Mouse (Mus musculus) adrenal gland, adult 8-10 months (tissue): ENCODE results near the gene Dspp. TPM values are rescaled to one million over a fixed set of nuclear protein-coding genes. Genes with fewer than 3 reads are reported as not detected.

Experiments
- DNase-seq: peaks from one replicate; pipeline ENCODE4 v3.0.0; 2022
- total RNA-seq, 4 experiments: library from RNA; stranded (reverse); gene quantifications; 2 replicates each; pipeline ENCODE4 v1.2.4; 2022

Dspp gene
- total RNA-seq, 4 experiments from 2014 or later, result not detected

GRCm38 (mm10) chr5:104201153-104201950 lies 30.8 kb downstream of the Dspp start:
- DNase-seq, result no peak

GRCm38 (mm10) chr5:104202351-104202750 lies 31.8 kb downstream of the Dspp start, which contains the start of gene Dmp1:
Gene Dmp1 (plus strand): TSS chr5:104202613.
- DNase-seq, result no peak

- no peak for DNase-seq
Measured at GRCm38 (mm10) chr5:104212531-104212930, 42.0 kb downstream of the Dspp start.

DNA sequence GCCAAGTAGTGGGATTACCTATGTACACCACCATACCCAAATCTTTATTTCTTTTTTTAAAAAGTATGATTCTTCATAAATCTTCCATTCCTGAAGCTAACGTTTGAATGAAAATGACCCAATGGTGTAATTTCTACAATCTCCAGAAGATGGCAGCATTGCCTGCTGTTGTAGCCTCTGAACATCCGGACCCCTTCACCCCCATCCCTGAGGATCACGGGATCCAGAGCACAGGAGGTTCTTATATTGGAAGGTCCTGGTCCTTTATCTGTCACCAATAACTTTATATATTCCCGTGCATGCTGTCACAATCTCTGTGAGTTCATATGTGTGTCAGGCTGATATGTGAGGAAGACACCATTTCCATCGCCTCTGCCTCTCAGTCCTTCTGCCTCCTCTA lies 48.4 kb downstream of the Dspp start:
- DNase-seq, result no peak

GRCm38 (mm10) chr5:104224299-104224698 lies 53.8 kb downstream of the Dspp start:
- DNase-seq, result no peak

DNA sequence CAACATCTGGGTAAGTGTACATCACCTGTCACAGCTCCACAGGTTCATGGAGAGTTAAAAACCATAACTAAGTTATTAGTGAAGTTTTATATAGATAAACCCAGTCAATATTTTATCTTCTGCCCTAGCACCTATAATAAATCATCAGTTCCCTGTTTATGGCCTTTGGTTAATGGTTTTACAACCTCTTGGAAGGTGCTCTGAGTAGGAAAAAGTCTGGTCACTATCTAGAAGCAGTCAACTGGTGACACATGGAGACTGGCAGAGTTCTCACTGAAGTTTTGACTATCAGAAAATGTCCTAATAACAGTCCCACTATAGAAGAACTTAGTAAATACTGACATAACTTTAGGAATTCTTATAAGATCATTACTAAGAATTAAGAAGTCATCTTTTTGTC lies 54.2 kb downstream of the Dspp start:
- DNase-seq, result no peak

GRCm38 (mm10) chr5:104228497-104228896 lies 58.0 kb downstream of the Dspp start:
- no peak for DNase-seq

Other genes with a start within 250 kb of the Dspp start
- gene Hsd17b13, start 193.3 kb upstream of the Dspp start, total RNA-seq, result not detected
- 10 to 100 TPM; 77.7 to 87.8 (median 80.6) TPM for gene Hsd17b11, start 148.8 kb upstream of the Dspp start, total RNA-seq
- 10 to 100 TPM; 50.5 to 60.0 (median 58.2) TPM for gene Nudt9, start 124.4 kb upstream of the Dspp start, total RNA-seq
- not detected for gene Gm17660, start 93.1 kb upstream of the Dspp start, total RNA-seq
- gene Sparcl1, start 57.0 kb upstream of the Dspp start, total RNA-seq, result 10 to 100 TPM; 33.3 to 48.7 (median 41.3) TPM
- under 1 TPM in 2 of 4 experiments, not detected in 2; 0.10 to 0.12 TPM for gene Dmp1, start 31.9 kb downstream of the Dspp start, total RNA-seq
- gene Ibsp, start 128.5 kb downstream of the Dspp start, total RNA-seq, result under 1 TPM in 2 of 4 experiments, not detected in 2; 0.12 to 0.35 TPM
- gene Mepe, start 154.6 kb downstream of the Dspp start, total RNA-seq, result not detected